Mouse (Mus musculus) spleen, adult 2 months (tissue): ENCODE data around the gene Kit.

Source experiments
- CTCF ChIP-seq: fragments of 200-500 bp; IDR thresholded peaks from 2 replicates; pipeline ENCODE4 v1.5.1; 2011; ENCODE audit warnings: mild to moderate bottlenecking, inconsistent platforms; ENCODE audit not compliant: insufficient read depth, insufficient read length, insufficient replicate concordance; ENCODE audit errors: extremely low read depth
- POLR2A ChIP-seq: fragments of 200-500 bp; IDR thresholded peaks from 2 replicates; pipeline ENCODE4 v1.6.1; 2011; ENCODE audit warnings: low read depth, low read length, inconsistent platforms

DNA sequence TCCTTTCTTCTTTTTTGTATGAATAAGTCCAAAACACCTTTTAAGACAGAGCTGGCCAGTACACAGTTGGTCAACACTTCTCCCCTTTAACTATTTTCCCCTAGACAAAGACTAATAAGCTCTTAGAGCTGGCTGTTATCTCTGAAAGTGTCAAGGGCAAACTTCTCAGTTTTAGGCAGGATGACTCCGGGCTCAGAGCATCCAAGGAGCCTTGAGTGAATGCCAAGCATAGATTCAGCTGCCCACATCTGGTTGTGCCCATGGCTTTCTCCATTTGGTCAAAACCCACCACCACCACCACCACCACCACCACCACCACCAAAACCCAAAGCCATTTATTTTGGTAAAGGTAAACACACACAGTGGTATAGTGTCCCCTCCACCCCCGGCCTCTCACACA, 13.5 kb upstream of the Kit start:
- TF ChIP-seq POLR2A (no peak), CTCF (no peak)
